Mouse (Mus musculus) cerebral cortex, adult 2 months (tissue): ENCODE results near the gene Zfp784.

Experiments used
- WGBS: fragments of 180-500 bp; shearing (Covaris S2); methylation state at CpG from one replicate; pipeline ENCODE4 v1.1.7; 2018; 5-methylcytosine and 5-hydroxymethylcytosine counted together

Gene Zfp784

GRCm38 (mm10) chr7:5057804-5058203 is 19.6 kb upstream of the Zfp784 start:
- 40% methylated on average over 11 of the region's 11 CpGs for WGBS

- whole genome bisulfite sequencing: 27% methylated on average over 8 of the region's 8 CpGs
Measured at GRCm38 (mm10) chr7:5057381-5057780, 19.1 kb upstream of the Zfp784 start.

GRCm38 (mm10) chr7:5056651-5057263 is 18.5 kb upstream of the Zfp784 start:
- WGBS: 3% methylated on average over 55 of the region's 55 CpGs

GRCm38 (mm10) chr7:5053456-5054179 is 15.4 kb upstream of the Zfp784 start:
- WGBS: 12% methylated on average over 32 of the region's 32 CpGs

GRCm38 (mm10) chr7:5052931-5053343 is 14.7 kb upstream of the Zfp784 start:
- WGBS: 10% methylated on average over 45 of the region's 45 CpGs

GRCm38 (mm10) chr7:5052438-5052837 is 14.2 kb upstream of the Zfp784 start:
- 2% methylated on average over 12 of the region's 12 CpGs for WGBS

- under 1% methylated on average over 65 of the region's 65 CpGs for WGBS
Measured at GRCm38 (mm10) chr7:5051193-5052192, 13.2 kb upstream of the Zfp784 start, which contains the start of gene Zfp580. Gene Zfp580 (plus strand): TSS chr7:5051538.

- 28% methylated on average over 2 of the region's 2 CpGs for WGBS
Measured at GRCm38 (mm10) chr7:5047313-5047712, 9.1 kb upstream of the Zfp784 start.

GRCm38 (mm10) chr7:5046112-5046511 is 7.9 kb upstream of the Zfp784 start:
- WGBS: 63% methylated on average over 2 of the region's 2 CpGs

- WGBS: 75% methylated on average over 2 of the region's 2 CpGs
Measured at GRCm38 (mm10) chr7:5044981-5045380, 6.7 kb upstream of the Zfp784 start.

- WGBS: 22% methylated on average over 5 of the region's 5 CpGs
Measured at GRCm38 (mm10) chr7:5038940-5039339, 694 bp upstream of the Zfp784 start.

- 67% methylated on average over 8 of the region's 8 CpGs for WGBS
Measured at GRCm38 (mm10) chr7:5037467-5037866, 779 bp downstream of the Zfp784 start.

- WGBS: 91% methylated on average over 7 of the region's 7 CpGs
Measured at GRCm38 (mm10) chr7:5037026-5037425, 1.2 kb downstream of the Zfp784 start.

GRCm38 (mm10) chr7:5036136-5036535 is 2.1 kb downstream of the Zfp784 start:
- 93% methylated on average over 9 of the region's 9 CpGs for WGBS

GRCm38 (mm10) chr7:5035628-5036027 is 2.6 kb downstream of the Zfp784 start:
- WGBS: 98% methylated on average over 17 of the region's 17 CpGs

GRCm38 (mm10) chr7:5033818-5034217 is 4.4 kb downstream of the Zfp784 start, which contains the start of gene 4632433K11Rik:
Gene 4632433K11Rik (plus strand): TSS chr7:5034118.
- WGBS: 86% methylated on average over 3 of the region's 3 CpGs

- 84% methylated on average over 46 of the region's 46 CpGs for WGBS
Measured at GRCm38 (mm10) chr7:5031496-5031895, 6.8 kb downstream of the Zfp784 start.

GRCm38 (mm10) chr7:5030554-5031275 is 7.5 kb downstream of the Zfp784 start:
- 90% methylated on average over 63 of the region's 63 CpGs for WGBS

GRCm38 (mm10) chr7:5029946-5030345 is 8.3 kb downstream of the Zfp784 start:
- 95% methylated on average over 21 of the region's 21 CpGs for WGBS

- 96% methylated on average over 22 of the region's 22 CpGs for WGBS
Measured at GRCm38 (mm10) chr7:5029543-5029942, 8.7 kb downstream of the Zfp784 start.

- WGBS: 41% methylated on average over 5 of the region's 5 CpGs
Measured at GRCm38 (mm10) chr7:5021197-5021596, 17.0 kb downstream of the Zfp784 start.
